Mouse (Mus musculus): ENCODE measurements around the gene Arap1. TPM values are rescaled to one million over a fixed set of nuclear protein-coding genes. Genes with fewer than 3 reads are reported as not detected.
A peak's percentile ranks its signal among the peaks of the same experiment; 100 is the strongest.

Arap1 gene
- polyA plus RNA-seq, 1 experiment from 2014 or later = 75.5 TPM

DNA sequence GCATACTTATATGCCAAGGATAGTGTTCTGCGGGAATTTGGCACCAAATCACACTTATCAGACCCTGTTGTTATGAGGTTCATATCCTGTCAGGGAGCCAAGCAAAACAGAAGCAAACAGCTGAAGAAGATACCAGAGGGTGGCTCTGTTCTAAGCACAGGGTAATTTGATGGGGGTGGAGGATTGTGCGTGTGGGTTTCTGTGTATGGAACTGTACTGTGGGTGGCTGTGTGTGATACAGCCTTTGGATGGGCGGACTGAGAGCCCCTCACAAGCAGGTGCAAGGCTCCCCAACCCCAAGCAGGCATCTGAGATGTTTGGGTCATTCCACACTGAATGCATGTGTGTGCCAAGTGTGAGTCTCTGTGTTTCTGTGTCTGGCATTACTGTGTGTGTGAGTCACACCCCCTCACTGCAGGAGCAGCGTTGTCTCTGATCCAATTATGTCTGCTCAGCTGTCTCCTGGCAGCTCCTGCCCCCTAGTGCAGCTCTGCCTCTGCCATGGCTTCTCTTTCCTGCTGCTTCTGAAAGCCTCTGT lies 19.2 kb upstream of the Arap1 start:
- H3K36me3 ChIP-seq (ENCODE audit: control insufficient read depth, insufficient read depth, low read length) = 0 out of 2 replicates have a peak, but pooled peaks cover 4% of the 10 kb centered on the region
- no peak overlapping the region for H3K4me2 ChIP-seq (ENCODE audit: low read depth, low read length)
- H3K9ac ChIP-seq (ENCODE audit: low read depth, low read length) = 0 out of 2 replicates have a peak overlapping the region, but pooled peaks have one; percentile 19
- peak; percentile 48 for ATAC-seq (ENCODE audit: low read depth)
- no peaks in the 10 kb centered on the region for H3K9me3 ChIP-seq (ENCODE audit: control insufficient read depth, low read length)
- no peak overlapping the region; the same call in 1 of the 2 replicates for H3K27ac ChIP-seq (replicated peaks; ENCODE audit: low read depth, low read length)
- WGBS = 59% methylated on average over 4 of the region's 4 CpGs
- 0 out of 2 replicates have a peak, but pooled peaks cover 5% of the 10 kb centered on the region for H3K4me1 ChIP-seq (ENCODE audit: control insufficient read depth, insufficient read depth, low read length)
- no peaks in the 10 kb centered on the region for H3K27me3 ChIP-seq (replicated peaks; ENCODE audit: control insufficient read depth, insufficient read depth, low read length)
- no peak overlapping the region for H3K4me3 ChIP-seq (ENCODE audit: low read depth, low read length)
- peak; percentile 44 for DNase-seq (ENCODE audit: low spot score)

DNA sequence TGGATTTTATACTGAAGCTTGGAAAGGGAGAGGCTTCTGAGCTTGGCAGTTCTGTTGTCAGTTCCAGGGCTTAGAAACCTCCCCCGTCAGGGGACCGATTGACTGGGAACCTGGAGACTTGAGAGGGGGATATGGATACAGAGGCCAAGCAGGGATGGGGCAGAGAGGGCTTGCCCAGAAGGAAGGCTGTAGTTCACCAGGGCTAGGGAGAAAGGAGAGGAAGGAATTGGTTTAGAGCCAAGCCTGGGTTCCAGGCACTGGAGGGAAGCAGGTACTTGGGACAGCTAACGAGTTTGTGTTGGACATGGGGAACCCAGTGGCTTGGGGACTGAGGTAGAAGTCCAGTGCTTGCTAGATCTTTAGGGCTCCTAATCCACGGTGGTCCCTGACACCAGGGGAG lies 18.3 kb upstream of the Arap1 start:
- Histone ChIP-seq H3K27me3 (replicated peaks; ENCODE audit: control insufficient read depth, insufficient read depth, low read length) (no peaks in the 10 kb centered on the region), H3K4me1 (ENCODE audit: control insufficient read depth, insufficient read depth, low read length) (0 out of 2 replicates have a peak, but pooled peaks cover 5% of the 10 kb centered on the region), H3K36me3 (ENCODE audit: control insufficient read depth, insufficient read depth, low read length) (0 out of 2 replicates have a peak, but pooled peaks cover 4% of the 10 kb centered on the region), H3K4me2 (ENCODE audit: low read depth, low read length) (no peak overlapping the region), H3K4me3 (ENCODE audit: low read depth, low read length) (no peak overlapping the region), H3K9ac (ENCODE audit: low read depth, low read length) (no peak overlapping the region), H3K27ac (replicated peaks; ENCODE audit: low read depth, low read length) (no peak overlapping the region), H3K9me3 (ENCODE audit: control insufficient read depth, low read length) (no peaks in the 10 kb centered on the region)
- DNase-seq (ENCODE audit: low spot score) (no peak), ATAC-seq (ENCODE audit: low read depth) (no peak)
- WGBS = 79% methylated on average over 4 of the region's 4 CpGs

DNA sequence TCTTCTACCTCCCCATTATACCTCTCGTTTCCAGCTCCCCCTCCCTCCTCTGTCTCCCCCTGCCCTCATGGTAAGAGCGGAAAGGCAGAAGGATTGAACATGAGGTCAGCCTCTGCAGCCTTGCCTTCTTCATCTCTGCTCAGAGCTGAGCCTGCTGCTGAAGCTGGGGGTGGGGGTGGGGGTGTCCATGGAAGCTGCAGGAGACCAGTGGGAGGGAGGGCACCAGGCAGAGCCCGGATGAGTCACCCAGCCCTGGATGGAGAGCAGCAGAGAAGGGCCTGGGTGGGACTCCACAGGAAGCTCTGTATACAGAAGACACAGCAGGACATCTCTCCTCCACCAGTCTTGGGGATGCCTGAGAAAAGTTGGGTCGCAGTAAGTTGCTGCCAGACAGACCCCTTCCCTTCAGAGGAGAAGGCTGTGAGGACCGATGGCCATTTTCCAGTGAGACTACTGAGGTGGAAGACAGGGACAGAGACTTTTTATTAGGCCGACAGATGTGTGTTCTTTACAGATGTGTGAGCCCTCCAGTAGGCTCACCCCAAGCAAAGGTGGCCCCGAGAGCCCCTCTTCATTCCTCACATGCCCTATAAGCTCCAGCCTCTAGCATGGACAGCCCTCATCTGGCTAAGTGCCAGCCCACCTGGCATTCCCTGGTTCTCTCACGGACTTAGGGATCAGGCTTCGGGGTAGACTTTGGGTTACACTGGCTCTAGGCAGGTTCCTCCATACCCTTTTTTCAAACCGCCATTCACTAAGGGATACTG lies 17.6 kb upstream of the Arap1 start:
- DNase-seq (ENCODE audit: low spot score) = no peak
- no peak overlapping the region for H3K4me3 ChIP-seq (ENCODE audit: low read depth, low read length)
- ATAC-seq (ENCODE audit: low read depth) = no peak
- no peak overlapping the region for H3K27ac ChIP-seq (replicated peaks; ENCODE audit: low read depth, low read length)
- 67% methylated on average over 10 of the region's 10 CpGs for WGBS
- H3K9ac ChIP-seq (ENCODE audit: low read depth, low read length) = no peak overlapping the region
- no peaks in the 10 kb centered on the region for H3K27me3 ChIP-seq (replicated peaks; ENCODE audit: control insufficient read depth, insufficient read depth, low read length)
- H3K4me1 ChIP-seq (ENCODE audit: control insufficient read depth, insufficient read depth, low read length) = 0 out of 2 replicates have a peak, but pooled peaks cover 5% of the 10 kb centered on the region
- H3K36me3 ChIP-seq (ENCODE audit: control insufficient read depth, insufficient read depth, low read length) = 0 out of 2 replicates have a peak, but pooled peaks cover 2% of the 10 kb centered on the region
- no peak overlapping the region for H3K4me2 ChIP-seq (ENCODE audit: low read depth, low read length)
- no peaks in the 10 kb centered on the region for H3K9me3 ChIP-seq (ENCODE audit: control insufficient read depth, low read length)

DNA sequence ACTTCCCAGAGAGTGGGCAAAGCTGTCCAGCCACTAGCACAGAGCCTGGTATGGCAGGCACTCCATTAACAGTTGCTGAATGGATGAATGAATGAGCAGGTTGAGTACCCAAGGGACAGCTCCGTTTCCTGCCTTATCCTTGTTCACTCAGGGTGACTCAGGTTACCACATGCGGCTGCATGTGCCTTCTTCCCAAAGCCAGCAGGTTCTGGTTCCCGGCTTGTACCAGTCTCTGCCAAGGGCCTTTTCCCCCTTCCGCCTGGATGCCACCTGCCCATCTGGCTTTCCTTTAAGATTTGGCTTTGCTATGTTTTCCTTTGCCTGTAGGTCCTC lies 17.1 kb upstream of the Arap1 start:
- 57% methylated on average over 4 of the region's 4 CpGs for WGBS
- 0 out of 2 replicates have a peak, but pooled peaks cover 5% of the 10 kb centered on the region for H3K4me1 ChIP-seq (ENCODE audit: control insufficient read depth, insufficient read depth, low read length)
- no peaks in the 10 kb centered on the region for H3K27me3 ChIP-seq (replicated peaks; ENCODE audit: control insufficient read depth, insufficient read depth, low read length)
- ATAC-seq (ENCODE audit: low read depth) = no peak; the same call in 1 of the 2 replicates
- H3K27ac ChIP-seq (replicated peaks; ENCODE audit: low read depth, low read length) = no peak overlapping the region
- DNase-seq (ENCODE audit: low spot score) = peak; percentile 33
- H3K4me2 ChIP-seq (ENCODE audit: low read depth, low read length) = no peak overlapping the region
- H3K9ac ChIP-seq (ENCODE audit: low read depth, low read length) = no peak overlapping the region
- H3K36me3 ChIP-seq (ENCODE audit: control insufficient read depth, insufficient read depth, low read length) = no peaks in the 10 kb centered on the region
- H3K9me3 ChIP-seq (ENCODE audit: control insufficient read depth, low read length) = no peaks in the 10 kb centered on the region
- no peak overlapping the region for H3K4me3 ChIP-seq (ENCODE audit: low read depth, low read length)

DNA sequence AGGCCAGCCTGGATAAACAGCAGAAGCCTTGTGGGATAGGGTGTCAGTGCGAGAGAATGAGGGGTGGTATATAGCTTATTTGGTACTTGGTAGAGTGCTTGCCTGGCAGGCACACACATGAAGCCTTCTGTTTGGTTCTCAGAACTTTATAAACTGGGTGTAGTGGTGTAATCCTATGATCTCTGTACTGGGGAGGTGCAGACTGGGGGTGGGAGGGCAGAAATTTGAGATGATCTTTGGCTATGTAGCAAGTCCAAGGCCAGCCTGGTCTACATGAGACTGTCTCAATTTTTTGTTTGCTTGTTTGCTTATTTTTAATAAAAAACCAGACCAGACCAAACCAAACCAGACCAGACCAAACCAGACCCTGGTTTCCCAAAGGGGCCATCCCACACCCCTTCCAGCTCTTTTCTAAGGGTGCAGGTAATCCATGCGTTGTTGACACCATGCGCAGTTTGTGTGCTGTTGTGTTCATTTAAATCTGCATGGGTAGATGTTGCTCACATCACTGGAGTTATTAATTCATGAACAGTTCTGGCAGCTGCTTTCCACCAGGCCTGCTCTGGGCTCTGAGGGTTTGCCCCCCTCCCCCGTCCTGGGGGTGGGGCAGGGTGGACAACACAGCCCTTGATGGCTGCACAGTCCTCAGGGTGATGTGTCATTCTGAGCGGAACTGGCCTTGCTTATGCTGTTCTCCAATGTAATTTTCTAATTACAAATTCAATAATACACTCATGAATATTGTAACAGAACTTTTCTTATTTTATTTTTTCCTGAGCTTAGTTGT lies 15.6 kb upstream of the Arap1 start:
- Histone ChIP-seq H3K27me3 (replicated peaks; ENCODE audit: control insufficient read depth, insufficient read depth, low read length) (no peaks in the 10 kb centered on the region), H3K9ac (ENCODE audit: low read depth, low read length) (no peak overlapping the region), H3K4me2 (ENCODE audit: low read depth, low read length) (no peak overlapping the region), H3K4me1 (ENCODE audit: control insufficient read depth, insufficient read depth, low read length) (0 out of 2 replicates have a peak, but pooled peaks cover 5% of the 10 kb centered on the region), H3K27ac (replicated peaks; ENCODE audit: low read depth, low read length) (no peak overlapping the region), H3K4me3 (ENCODE audit: low read depth, low read length) (no peak overlapping the region), H3K36me3 (ENCODE audit: control insufficient read depth, insufficient read depth, low read length) (no peaks in the 10 kb centered on the region), H3K9me3 (ENCODE audit: control insufficient read depth, low read length) (no peaks in the 10 kb centered on the region)
- ATAC-seq (ENCODE audit: low read depth) (no peak), DNase-seq (ENCODE audit: low spot score) (no peak)
- 85% methylated on average over 5 of the region's 5 CpGs for WGBS

DNA sequence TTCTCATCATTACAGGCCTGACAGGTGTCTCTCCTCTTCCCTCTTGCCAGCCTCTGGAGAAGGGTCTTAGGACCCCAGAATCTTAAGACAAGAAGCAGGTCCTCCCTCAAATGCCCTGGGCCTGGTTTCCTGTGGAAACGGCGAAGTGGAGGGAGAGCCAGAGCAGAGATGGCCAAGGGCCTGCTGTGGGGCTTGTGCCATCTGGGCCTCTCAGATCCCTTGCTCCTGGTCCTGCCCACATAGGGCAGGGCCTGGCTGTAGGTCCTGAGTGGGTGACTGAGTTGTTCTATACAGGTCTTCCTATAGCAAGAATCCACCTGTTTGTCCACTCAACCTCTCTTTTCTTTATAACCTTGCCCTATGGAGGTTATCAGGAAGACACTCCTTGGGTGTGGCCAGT lies 12.6 kb upstream of the Arap1 start:
- H3K27ac ChIP-seq (replicated peaks; ENCODE audit: low read depth, low read length) = no peak overlapping the region

DNA sequence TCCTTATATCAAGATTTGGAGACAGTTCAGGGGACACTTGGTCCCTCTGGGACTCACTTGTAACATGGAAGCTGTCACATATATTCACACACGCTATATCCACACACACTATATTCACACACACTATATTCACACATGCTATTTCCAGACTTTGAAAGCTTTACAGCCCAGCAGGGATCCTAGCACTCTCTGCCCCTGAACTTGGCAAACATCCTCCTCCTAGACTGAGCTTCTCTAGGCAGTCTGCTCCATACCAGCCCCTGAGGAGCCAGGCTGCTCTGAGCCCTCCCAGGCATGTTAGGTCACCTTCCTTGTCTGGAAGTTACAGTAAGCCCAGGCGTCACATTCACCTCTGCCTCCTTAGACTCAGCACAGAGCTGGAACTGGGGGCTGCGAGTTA lies 11.2 kb upstream of the Arap1 start:
- Histone ChIP-seq H3K9ac (ENCODE audit: low read depth, low read length) (no peak overlapping the region), H3K9me3 (ENCODE audit: control insufficient read depth, low read length) (no peaks in the 10 kb centered on the region), H3K27ac (replicated peaks; ENCODE audit: low read depth, low read length) (no peak overlapping the region), H3K4me3 (ENCODE audit: low read depth, low read length) (no peak overlapping the region), H3K27me3 (replicated peaks; ENCODE audit: control insufficient read depth, insufficient read depth, low read length) (no peaks in the 10 kb centered on the region), H3K4me1 (ENCODE audit: control insufficient read depth, insufficient read depth, low read length) (no peaks in the 10 kb centered on the region), H3K36me3 (ENCODE audit: control insufficient read depth, insufficient read depth, low read length) (no peaks in the 10 kb centered on the region), H3K4me2 (ENCODE audit: low read depth, low read length) (no peak overlapping the region)
- ATAC-seq (ENCODE audit: low read depth) (no peak), DNase-seq (ENCODE audit: low spot score) (no peak)
- WGBS = 77% methylated on average over 3 of the region's 3 CpGs

More for the DNA sequence above, 12.6 kb upstream of the Arap1 start:
- DNase-seq (ENCODE audit: low spot score) (no peak), ATAC-seq (ENCODE audit: low read depth) (no peak)
- Histone ChIP-seq H3K27me3 (replicated peaks; ENCODE audit: control insufficient read depth, insufficient read depth, low read length) (no peaks in the 10 kb centered on the region), H3K4me2 (ENCODE audit: low read depth, low read length) (no peak overlapping the region), H3K9ac (ENCODE audit: low read depth, low read length) (no peak overlapping the region), H3K9me3 (ENCODE audit: control insufficient read depth, low read length) (no peaks in the 10 kb centered on the region), H3K4me1 (ENCODE audit: control insufficient read depth, insufficient read depth, low read length) (no peaks in the 10 kb centered on the region), H3K4me3 (ENCODE audit: low read depth, low read length) (no peak overlapping the region), H3K36me3 (ENCODE audit: control insufficient read depth, insufficient read depth, low read length) (no peaks in the 10 kb centered on the region)
- 84% methylated on average over 2 of the region's 2 CpGs for WGBS

DNA sequence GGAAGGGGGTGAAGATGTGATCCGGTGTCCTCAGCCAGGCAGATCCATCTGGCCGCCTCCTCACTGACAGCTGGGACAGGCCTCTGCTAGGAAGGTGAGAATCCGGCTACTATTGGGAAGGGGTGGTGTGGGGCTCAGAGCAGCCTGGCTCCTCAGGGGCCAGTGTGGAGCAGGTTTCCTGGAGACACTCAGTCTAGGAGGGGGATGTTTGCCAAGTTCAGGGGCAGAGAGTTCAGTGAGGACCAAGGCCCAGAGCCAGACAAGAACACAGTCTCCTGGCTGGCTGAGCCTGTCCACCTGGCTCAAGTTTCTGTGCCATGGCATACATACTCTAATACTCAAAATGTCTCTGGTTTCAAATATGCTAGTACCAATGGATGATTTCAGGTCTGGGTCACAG lies 10.5 kb upstream of the Arap1 start:
- Histone ChIP-seq H3K4me3 (ENCODE audit: low read depth, low read length) (no peak overlapping the region), H3K36me3 (ENCODE audit: control insufficient read depth, insufficient read depth, low read length) (no peaks in the 10 kb centered on the region), H3K4me2 (ENCODE audit: low read depth, low read length) (no peak overlapping the region), H3K9me3 (ENCODE audit: control insufficient read depth, low read length) (no peaks in the 10 kb centered on the region), H3K27me3 (replicated peaks; ENCODE audit: control insufficient read depth, insufficient read depth, low read length) (no peaks in the 10 kb centered on the region), H3K4me1 (ENCODE audit: control insufficient read depth, insufficient read depth, low read length) (no peaks in the 10 kb centered on the region), H3K27ac (replicated peaks; ENCODE audit: low read depth, low read length) (no peak overlapping the region), H3K9ac (ENCODE audit: low read depth, low read length) (no peak overlapping the region)
- ATAC-seq (ENCODE audit: low read depth) (no peak), DNase-seq (ENCODE audit: low spot score) (no peak)
- WGBS = 84% methylated on average over 3 of the region's 3 CpGs

Measured in embryonic facial prominence, embryonic 14.5 days (tissue).